Mouse (Mus musculus): ENCODE data around the gene Zkscan16. TPM values are rescaled to one million over a fixed set of nuclear protein-coding genes. Genes with fewer than 3 reads are reported as not detected.

The Zkscan16 gene
- under 1 TPM; 0.12 TPM for total RNA-seq (2021)

DNA sequence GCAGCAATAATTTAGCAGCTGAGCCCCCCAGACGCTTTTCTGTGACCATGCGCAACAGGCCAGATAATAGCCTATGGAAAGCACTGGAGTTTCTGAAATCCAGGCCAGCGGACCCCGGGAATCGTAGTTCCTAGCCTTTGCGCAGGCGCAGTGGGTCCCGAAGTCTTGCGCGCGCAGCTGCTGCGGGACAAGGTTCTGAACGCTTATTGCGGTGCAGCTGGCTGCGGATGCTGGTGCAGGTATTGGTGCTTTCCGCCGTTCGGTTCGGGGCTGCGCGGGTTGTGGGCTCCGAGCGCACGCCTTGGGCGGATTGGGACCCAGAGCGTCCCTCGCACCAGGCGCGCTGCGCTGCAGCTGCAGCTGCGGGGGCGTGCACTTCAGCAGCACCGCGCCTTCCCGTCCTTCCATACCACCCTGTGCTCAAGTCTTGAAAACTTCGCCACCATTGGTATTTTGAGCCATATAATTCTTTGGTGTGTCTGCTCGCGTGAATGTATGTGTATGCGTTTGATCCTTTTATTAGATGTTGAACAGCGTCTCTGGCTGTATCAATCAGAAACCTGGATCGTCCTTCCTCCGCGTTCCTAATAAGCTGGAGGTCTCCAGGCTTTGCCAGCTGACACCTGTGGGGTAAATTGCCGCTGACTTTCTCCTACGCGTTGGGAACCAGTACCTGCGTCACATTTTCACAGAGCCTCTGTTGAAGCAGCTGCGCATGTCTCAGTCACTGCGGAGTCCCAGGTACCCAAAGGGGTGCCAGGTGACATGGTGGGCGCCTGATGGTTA lies at the start of gene Zkscan16:
Gene Zkscan16 (plus strand): TSS at position 209 of the 786 bp plus-strand sequence.
- DNase-seq: peak; percentile 75 to 82

DNA sequence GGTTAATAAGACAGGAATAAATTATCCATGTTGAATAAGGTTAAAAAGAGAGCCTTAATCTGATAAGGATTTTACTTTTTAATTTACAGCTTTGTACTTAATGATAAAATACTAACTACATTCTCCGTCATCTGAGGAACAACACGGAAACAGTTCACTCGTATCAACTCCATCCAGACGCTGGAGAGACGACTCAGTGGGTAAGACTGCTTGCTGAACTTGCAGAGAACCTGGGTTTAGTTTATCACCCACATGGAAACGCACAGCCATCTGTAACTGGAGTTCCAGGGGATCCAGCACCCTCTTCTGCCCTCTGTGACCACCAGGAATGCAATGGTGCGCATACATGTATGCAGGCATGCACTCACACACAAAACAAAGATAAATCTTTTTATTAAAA lies 49.0 kb upstream of the Zkscan16 start:
- DNase-seq: no peak
- intact Hi-C loops (cut with DNase I): no loop called here

More for the DNA sequence above, at the start of gene Zkscan16:
- intact Hi-C loops (cut with DNase I): no loop called here

DNA sequence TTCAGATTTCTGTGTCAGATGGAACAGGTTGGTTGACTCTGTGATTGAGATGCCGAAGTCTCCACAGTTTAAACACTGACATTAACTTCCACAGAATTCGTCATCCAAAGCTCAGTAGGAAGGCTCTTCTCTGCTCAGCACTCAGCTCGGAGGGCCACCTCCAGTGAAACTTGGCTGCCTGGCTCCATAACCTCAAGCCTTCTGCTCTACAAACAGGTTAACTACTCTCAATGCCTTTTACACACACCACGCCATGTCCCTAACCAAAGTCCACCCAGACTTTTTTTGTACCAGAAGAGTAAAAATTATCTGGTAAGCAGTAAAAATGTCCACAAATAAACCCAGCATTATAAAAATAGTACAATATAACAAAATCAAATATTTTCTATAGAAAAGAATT lies 46.0 kb upstream of the Zkscan16 start:
- DNase-seq: no peak
- intact Hi-C loops (cut with DNase I): loop anchor here (1.0 kb wide), 1 partner anchor 13 kb away; no protein-coding TSS in a partner anchor

DNA sequence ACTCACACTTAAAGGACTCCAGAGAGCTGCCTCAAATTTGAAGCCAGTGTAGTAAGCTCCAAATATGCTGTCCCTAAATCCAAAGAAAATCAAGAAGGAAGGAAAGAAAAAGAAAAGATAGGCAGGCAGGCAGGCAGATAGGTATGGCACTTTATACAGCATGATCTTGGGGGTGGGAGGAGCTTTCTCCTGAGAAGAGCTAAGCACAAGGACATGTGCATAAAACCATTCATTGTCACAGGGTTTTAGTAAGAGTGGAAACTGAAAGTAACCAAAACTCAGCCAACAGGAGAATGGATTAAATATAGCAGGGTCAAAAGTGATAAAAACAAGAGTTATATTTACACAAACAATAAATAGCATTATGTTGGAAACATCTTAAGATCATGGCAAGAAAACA lies 45.1 kb upstream of the Zkscan16 start:
- DNase-seq: no peak
- intact Hi-C loops (cut with DNase I): no loop called here

DNA sequence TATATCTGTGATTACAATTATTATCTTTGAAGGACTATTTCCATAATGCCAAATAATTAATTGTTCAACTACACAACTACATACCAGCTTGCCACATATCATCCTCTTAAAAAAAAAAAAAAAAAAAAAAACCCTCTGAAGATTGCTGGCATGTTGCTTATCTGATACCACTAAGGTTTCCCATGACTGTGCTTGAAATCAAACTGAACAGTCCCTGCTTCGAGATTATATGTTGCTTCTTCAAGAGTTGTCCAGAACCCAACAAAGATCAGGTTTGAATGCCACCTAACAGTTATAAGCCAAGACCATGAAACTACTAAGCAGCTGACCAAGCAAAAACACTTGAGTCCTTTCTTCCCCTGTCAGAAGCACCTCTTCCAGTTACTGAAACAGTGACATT lies 36.0 kb upstream of the Zkscan16 start:
- intact Hi-C loops (cut with DNase I): no loop called here
- no peak for DNase-seq

DNA sequence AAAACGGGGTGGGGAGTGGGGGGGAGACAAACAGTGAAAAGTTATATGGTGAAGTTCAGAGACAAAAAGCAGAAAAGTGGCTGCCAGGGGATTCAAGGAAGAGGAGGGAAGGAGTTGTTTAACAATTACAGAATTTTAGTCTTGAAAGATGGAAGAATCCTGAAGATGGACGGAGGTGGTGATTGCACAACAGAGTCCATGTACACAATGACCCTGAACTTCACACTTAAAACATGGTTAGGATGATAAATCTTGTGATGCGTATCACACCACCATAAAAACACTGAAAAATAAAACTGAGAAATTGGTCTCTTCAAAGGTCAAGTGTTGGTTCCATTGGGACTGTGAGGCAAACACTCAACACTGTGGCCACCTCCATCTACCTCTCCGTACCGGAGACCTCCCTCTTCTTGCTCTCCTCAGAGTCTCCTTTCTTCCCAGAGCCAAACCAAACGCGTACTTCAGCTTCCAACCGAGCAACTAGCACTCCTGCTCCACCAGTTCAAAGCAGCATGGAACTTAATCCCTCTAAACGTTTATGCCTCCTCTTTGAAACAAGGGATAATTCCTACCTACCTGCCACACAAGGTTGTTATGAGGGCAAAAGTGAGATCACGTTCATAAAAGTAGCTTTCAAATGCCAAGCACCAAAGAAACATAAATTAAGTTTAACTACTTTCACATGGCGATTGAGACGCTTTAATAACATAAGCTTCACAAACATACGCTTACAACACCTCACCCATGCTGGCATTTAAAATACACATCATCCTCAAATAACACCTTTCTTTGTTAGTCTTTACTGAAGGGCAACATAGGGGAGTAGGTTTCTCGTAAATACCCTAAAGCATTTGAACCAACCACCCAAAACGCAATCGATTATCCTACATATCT lies 33.0 kb upstream of the Zkscan16 start:
- no peak for DNase-seq
- intact Hi-C loops (cut with DNase I): loop anchor here (1.0 kb wide), 1 partner anchor 13 kb away; no protein-coding TSS in a partner anchor

DNA sequence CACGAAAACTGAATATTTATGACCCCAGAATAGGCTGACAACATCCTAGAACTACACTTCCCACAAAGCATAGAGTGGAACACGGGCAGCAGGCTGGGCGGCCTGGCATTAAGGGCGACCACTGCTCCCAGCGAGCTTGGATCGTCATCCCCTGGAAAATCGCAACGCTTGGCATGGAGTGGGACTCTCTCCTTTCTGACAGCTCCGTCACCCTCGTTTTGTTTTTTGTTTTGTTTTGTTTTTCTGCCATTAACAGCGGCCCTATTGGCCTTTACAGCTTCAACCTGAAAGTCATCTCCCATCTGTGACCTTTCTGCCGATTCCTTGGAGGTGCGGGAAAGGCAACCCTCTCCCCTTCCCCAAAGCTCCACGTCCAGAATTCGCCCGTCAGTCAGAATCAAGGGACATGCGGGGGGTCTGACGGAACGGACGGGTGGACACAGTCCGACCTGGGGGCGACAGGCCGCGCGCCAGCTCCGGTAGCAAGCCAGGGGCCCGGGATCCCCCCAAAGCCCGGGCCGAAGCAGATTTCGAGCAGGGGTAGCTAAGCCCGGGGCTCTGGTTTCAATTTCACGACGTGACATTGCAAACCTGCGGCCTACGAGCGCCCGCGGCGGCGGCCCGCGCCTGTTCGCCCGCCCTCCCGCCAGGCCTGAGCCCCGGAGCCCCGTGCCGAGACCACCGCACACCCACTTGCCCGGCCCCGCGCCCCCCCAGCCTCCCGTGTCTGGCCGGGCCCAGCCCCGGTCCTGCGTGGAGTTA lies 32.2 kb upstream of the Zkscan16 start:
- DNase-seq: peak; percentile 75
- intact Hi-C loops (cut with DNase I): no loop called here

DNA sequence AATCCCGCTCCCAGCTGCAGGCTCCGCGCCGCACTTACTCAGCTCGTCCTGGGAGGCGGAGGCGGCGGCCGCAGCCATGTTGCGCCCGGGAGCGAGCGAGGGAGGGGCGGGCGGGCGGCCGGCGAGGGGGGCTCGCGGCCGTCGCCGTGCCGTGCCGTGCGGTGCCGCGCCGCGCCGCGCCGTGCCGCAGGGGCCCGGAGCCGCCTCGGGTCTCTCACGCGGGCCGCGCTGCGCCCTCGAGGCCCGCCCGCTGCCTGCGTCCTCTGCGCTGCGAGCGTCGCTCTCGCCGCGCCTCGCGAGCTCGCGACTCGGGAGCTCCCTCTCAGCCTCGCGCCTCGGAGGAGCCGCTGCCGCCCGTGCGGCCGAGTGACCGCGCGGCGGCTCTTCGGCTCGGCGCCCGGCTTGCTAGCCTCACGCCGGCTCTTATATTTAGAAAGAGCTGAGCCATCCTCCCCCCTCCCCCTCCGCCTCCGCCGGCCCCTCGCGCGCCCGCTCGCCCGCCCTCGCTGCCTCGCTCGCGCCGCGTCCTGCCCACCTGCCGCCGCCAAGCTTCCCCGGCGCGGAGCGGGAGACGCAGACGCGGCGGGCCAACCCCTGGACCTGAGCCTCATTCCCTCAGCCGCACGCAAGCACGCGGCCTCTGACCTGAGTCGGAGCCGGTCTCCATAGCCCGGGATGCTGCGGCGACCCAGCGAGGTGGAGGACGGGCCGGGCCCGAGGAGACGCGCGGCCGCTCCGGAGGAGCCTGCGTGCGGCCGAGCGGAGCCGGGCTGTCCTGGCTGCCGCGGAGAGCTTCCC lies 31.4 kb upstream of the Zkscan16 start:
- peak; percentile 81 to 86 for DNase-seq
- intact Hi-C loops (cut with DNase I): no loop called here

DNA sequence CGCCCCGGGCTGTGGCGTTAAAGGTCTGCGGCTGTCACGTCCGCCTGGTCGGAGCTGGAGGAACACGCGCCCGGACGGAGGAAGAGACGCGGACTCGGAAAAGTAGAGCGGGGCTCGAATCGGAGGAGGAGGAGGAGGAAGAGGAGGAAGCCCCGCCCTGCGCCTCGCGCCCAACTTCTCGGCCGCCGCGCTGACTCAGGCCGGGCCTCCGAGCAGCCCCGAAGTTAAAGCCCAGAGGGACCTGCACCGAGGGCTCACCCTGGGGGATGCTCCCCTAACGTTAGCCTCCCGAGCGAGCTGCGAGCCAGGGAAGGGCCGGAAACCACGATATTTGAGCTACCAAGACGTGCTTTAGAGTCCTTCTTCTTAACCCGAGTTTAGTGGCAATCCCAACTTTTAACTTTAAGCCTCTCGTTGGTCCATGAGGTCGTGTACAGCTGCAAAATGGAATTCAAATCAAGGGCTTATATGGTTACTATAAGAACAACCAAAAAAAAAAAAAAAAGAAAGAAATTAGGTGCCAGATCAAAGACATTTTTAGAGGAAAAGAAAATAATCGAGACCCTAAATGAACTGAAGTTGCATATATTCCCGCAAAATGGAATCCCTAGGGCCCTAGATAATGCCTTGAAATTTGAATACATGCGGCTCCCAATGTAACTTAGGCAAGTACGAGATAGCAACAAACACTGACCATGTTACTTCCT lies 30.6 kb upstream of the Zkscan16 start, which contains the start of gene Ecpas:
Gene Ecpas (minus strand): TSS at position 121 of the 707 bp plus-strand sequence.
- peak in 1 of 2 experiments; percentile 89 for DNase-seq
- intact Hi-C loops (cut with DNase I): no loop called here

DNA sequence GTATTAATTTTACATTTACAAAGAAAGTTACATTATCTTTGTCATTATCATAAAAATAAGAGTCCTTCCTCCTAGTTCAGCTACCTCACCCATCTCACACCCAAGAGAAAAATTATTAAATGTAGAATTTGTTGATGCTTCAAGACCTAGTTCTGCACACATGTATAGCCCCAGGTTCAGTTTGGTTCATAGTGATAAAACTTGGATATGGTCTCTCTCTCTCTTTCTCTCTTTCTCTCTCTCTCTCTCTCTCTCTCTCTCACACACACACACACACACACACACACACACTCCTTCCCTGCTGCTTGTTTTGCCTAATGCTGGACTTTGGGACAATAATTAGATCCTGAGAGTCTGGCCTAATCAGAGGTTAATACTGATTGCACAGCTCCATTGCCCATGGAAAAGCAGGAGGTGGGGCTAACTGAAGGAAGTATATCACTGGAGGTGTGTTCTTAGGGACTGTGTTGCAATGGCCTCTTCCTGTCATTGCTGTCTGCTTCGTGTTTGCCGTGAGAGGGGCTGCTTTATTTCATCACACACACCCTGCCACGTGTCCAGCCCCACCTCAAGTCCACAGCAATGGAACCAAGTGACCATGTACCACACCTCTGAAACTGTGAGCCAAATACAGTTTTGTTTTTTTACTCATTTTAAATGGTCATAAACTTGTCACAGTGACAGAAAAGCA lies 29.9 kb upstream of the Zkscan16 start:
- no peak for DNase-seq

DNA sequence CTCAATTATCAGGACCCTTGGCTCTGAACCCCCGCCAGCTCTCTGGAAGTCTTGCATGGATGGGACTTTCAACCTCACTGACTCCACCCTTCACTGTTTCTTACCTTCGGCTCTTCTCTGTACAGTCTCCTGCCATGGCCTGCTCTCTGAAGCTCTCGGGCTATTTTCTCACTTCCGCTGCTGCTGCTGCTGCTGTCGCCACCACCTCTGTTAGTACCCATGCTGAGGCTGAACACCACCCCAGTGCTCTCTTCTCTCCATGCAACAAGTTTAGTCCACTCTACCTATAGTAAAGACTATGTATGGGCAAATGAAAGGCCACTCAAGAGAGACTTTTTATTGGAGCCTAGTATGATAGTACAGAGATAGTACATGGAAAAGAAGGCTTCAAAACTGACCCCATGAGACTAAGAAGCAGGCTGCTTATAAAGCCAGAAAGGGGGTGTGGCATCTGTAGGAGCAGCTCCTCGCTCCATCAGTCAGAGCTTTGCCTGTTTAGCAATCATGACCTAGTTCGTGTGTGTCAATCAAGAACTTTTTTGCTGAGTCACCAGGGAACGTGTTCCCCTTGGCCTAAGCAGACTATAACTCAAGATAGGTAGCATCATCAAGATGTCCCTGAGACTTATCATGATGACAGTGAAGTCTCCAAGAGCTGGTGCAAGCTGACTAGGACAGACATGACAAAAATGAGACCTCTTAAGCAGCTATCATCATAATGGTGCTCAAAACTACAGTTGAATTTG lies 28.2 kb upstream of the Zkscan16 start:
- DNase-seq: no peak
- intact Hi-C loops (cut with DNase I): no loop called here

More for the DNA sequence above, 29.9 kb upstream of the Zkscan16 start:
- intact Hi-C loops (cut with DNase I): no loop called here

DNA sequence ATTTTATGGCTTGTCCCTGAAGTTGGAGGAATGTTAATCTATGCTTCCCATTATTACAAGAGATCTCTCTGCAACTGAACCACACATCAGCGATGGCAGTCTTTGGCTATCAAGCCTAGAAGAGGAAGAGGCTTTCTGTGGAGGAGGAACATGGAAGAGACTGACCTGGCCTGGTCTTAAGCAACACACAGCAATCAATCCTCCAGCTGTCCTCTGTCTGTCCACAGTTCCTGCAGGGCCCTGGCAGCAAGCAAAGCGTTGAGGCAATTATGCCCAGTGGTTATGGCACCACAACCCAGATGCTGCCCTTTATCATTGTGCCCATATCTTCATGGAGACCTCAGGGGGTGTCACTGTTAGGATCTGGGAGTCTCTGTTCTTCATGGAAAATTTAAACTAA lies 19.5 kb upstream of the Zkscan16 start:
- intact Hi-C loops (cut with DNase I): no loop called here

DNA sequence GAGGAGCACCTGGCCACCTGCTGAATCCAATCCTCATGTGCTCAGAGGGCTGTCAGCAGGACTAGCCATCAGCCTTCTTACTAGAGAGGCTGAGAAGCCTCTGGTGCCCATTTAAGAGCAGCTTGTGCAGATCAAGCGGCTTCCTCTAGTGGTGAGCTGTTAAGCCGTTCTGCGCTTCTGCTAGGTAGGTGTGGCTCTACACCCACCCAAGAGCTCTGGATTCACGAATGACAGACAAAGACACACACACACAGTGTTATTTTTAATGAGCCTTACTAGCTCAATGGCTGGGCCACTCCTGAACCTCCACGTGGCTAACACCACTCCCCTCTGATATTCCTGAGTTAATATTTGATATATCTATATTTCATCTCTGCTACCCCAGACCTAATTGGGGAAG lies 17.8 kb upstream of the Zkscan16 start:
- intact Hi-C loops (cut with DNase I): no loop called here
- DNase-seq: no peak

More for the DNA sequence above, 19.5 kb upstream of the Zkscan16 start:
- no peak for DNase-seq

DNA sequence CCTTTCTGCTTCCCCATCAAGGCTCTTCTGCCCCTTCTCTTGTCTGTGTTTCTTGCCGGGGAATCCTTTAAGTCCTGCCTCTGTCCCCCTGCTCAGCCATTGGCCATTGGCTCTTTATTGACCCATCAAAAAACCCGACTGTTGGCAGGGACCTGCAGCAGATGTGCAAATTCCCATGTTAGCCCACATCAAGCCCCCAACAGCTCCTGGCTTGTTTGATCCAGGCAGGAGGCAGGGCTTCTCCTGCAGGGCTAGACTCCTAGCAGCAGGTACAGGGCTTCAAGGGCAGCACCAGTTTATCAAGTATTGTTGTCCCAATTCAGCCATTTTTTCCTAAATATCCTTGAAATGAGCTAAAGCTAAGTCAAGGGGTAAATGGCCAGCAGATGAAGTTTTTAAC lies 17.3 kb upstream of the Zkscan16 start:
- intact Hi-C loops (cut with DNase I): no loop called here
- DNase-seq: no peak

DNA sequence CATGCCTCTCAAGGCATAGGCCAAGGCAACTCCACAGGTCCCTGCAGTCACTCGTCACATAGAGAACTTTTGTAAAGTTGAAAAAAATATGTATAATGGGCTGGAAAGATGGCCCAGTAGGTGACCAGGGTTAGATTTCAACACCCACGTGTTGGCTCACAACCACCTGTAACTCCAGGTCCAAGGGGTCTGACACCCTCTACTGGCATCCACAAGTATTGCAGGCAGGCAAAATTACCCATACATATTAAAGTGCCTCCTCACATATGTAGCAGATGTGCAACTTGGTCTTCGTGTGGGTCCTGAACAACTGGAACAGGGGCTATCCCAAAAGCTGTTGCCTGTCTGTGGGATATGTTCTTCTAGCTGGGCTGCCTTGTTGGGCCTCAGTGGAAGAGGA lies 15.8 kb upstream of the Zkscan16 start:
- intact Hi-C loops (cut with DNase I): no loop called here

DNA sequence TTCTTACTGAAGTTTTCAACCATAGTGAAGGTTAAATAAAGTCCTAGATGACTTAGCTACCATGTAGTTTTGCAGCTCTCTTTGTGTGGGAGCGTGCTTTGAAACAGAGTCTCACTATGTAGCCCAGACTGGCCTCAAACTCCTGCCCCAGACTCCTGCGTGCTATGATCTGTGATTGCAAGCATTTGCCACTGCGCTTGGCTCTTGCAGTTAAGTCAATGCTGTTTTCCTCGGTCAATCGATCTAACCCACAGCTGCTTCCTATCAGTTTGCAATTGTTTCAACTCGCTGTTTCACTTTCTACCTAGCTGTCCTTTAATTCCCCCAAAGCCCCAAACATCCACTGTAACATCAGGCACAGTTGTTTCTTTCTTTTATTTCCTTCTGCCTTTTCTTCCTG lies 10.9 kb upstream of the Zkscan16 start:
- intact Hi-C loops (cut with DNase I): no loop called here
- no peak for DNase-seq

More for the DNA sequence above, 15.8 kb upstream of the Zkscan16 start:
- no peak for DNase-seq

DNA sequence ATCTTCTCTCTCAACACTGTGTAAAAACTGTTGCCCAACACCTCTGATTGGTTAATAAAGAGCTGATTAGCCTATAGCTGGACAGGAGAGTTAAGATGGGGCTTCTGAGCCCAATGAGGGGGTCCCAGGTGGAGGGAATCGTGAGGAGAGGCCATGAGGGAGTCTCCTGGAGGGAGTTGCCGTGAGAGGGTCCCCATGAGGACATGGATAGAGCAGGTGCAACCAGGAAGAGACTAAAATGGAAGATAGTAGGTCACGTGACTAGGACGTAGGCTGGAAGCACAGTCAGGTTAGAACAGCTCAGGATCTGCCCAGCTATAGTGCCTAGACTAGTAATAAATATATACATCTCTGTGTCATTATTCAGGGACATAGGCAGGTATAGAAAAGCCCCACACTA lies 9.1 kb upstream of the Zkscan16 start:
- intact Hi-C loops (cut with DNase I): no loop called here
- DNase-seq: no peak
